Mouse (Mus musculus) cerebellum, adult 2 months (tissue): ENCODE measurements around the gene Rasgrp2. TPM values are rescaled to one million over a fixed set of nuclear protein-coding genes. Genes with fewer than 3 reads are reported as not detected.

Experiments
- DNase-seq, 2 experiments: peaks; one replicate each; pipeline ENCODE4 v3.0.0; 2021
- H3K27ac ChIP-seq: fragments of 200-500 bp; 2 replicates; pipeline ENCODE4 v1.5.1; 2012; ENCODE audit warnings: low read length, control low read depth, inconsistent platforms; ENCODE audit not compliant: insufficient read depth
- H3K27me3 ChIP-seq: fragments of 200-500 bp; 2 replicates; pipeline ENCODE4 v1.6.1; 2012; ENCODE audit warnings: inconsistent platforms, mild to moderate bottlenecking, low read length, moderate library complexity; ENCODE audit not compliant: control insufficient read depth, insufficient read depth
- H3K4me1 ChIP-seq: fragments of 200-500 bp; 2 replicates; pipeline ENCODE4 v1.6.1; 2011; ENCODE audit warnings: low read length; ENCODE audit not compliant: control insufficient read depth, insufficient read depth
- H3K4me3 ChIP-seq: fragments of 200-500 bp; replicated peaks from 2 replicates; pipeline ENCODE3; 2011; ENCODE audit warnings: mild to moderate bottlenecking, low read depth, low read length, control low read depth; ENCODE audit not compliant: insufficient read depth
- CTCF ChIP-seq: fragments of 200-500 bp; IDR thresholded peaks from 2 replicates; pipeline ENCODE4 v1.5.1; 2011; ENCODE audit warnings: low read depth, mild to moderate bottlenecking, control low read depth, low read length, moderate library complexity, borderline replicate concordance; ENCODE audit not compliant: insufficient read depth
- POLR2A ChIP-seq: fragments of 200-500 bp; IDR thresholded peaks from 2 replicates; pipeline ENCODE4 v1.6.1; 2011; ENCODE audit warnings: low read length, control low read depth, borderline replicate concordance; ENCODE audit not compliant: insufficient read depth
- WGBS: fragments of 180-500 bp; shearing (Covaris S2); methylation state at CpG from one replicate; pipeline ENCODE4 v1.1.7; 2018; 5-methylcytosine and 5-hydroxymethylcytosine counted together
- polyA plus RNA-seq: library from polyadenylated mRNA; depleted of rRNA; stranded (reverse); fragments of >200 nt; gene quantifications from 2 replicates; pipeline ENCODE4 v1.2.3, GENCODE M21; 2012

The Rasgrp2 gene
- polyA plus RNA-seq, 1 experiment: 90.1 TPM

DNA sequence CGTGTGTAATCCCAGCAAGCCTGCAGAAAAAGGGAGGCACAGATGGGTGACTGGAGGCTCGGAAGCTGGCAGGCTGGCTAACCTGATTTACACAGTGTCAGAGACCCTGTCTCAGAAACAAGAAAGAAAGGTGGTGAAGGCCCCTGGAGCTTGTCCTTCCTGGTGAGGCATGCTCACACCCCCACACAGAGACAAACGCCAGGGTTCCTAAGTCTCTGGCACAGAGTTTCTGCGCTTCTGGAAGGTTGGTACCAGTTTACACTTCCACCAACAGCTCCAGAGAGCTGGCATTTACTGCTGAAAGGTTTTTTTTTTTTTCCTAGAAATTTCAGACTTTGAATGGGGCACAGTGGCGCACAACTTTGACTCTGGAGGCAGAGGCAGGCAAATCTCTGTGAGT is 2.9 kb upstream of the Rasgrp2 start:
- H3K4me3 ChIP-seq: no peak overlapping the region
- H3K27me3 ChIP-seq: no peaks in the 10 kb centered on the region
- 57% methylated on average over 5 of the region's 5 CpGs for WGBS
- H3K4me1 ChIP-seq: peaks cover 5% of the 10 kb centered on the region; the same call in 1 of the 2 replicates
- H3K27ac ChIP-seq: no peak overlapping the region
- TF ChIP-seq CTCF (no peak), POLR2A (no peak)
- no peak for DNase-seq

- no peak overlapping the region for H3K4me3 ChIP-seq
- no peak for TF ChIP-seq CTCF
- H3K27ac ChIP-seq: no peak overlapping the region; the same call in 1 of the 2 replicates
- WGBS: 84% methylated on average over 22 of the region's 22 CpGs
- no peaks in the 10 kb centered on the region for H3K27me3 ChIP-seq
- DNase-seq: no peak
- peaks cover 5% of the 10 kb centered on the region; the same call in 1 of the 2 replicates for H3K4me1 ChIP-seq
Observed at GRCm38 (mm10) chr19:6397582-6398249, 1.4 kb upstream of the Rasgrp2 start.

DNA sequence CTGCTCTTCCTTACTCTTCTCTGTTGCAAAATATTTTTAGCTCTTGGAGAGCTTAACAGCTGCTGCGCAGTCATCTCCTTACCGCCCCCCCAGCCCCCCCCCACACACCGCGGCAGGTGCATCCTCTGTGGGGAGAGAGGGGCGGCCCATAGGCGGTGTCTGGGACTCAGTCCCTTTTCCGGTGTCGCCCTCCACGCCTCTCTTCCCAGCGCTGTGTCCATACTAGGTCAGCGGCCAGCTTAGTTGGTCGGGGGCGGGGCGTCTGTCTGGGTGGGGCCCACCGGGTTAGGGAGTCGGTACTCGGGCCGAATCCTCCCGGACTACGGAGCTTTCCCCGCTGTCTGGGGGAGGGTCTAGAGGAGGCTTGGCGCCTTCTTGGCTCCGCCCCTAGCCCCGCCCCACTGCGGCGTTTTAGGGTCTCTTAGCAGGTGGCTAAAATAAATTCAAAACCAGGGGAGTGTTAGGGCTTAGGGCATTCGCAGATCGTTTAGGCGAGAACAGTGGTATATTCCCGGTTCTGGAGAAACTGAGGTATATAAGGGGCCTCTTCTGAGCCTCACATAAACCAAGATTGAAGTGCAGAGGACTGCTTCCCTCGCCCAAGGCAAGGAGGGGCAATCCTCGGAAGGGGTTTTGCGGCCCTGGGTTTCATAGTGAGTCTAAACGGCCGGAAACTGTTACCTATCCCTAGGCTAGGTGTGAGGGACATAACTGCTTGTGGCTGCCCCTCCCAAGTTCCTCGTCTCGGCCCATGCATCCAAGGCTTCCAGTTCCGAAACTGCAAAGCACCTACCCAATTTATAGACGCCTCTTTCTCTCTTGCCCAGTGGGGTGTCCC is 474 bp upstream of the Rasgrp2 start:
- H3K27me3 ChIP-seq: no peaks in the 10 kb centered on the region
- peaks cover 5% of the 10 kb centered on the region; the same call in 1 of the 2 replicates for H3K4me1 ChIP-seq
- WGBS: 3% methylated on average over 39 of the region's 39 CpGs
- TF ChIP-seq CTCF: no peak
- no peak for TF ChIP-seq POLR2A
- DNase-seq: peak; percentile 62 to 67
- peak overlapping the region; percentile 60 for H3K4me3 ChIP-seq
- no peak overlapping the region for H3K27ac ChIP-seq

DNA sequence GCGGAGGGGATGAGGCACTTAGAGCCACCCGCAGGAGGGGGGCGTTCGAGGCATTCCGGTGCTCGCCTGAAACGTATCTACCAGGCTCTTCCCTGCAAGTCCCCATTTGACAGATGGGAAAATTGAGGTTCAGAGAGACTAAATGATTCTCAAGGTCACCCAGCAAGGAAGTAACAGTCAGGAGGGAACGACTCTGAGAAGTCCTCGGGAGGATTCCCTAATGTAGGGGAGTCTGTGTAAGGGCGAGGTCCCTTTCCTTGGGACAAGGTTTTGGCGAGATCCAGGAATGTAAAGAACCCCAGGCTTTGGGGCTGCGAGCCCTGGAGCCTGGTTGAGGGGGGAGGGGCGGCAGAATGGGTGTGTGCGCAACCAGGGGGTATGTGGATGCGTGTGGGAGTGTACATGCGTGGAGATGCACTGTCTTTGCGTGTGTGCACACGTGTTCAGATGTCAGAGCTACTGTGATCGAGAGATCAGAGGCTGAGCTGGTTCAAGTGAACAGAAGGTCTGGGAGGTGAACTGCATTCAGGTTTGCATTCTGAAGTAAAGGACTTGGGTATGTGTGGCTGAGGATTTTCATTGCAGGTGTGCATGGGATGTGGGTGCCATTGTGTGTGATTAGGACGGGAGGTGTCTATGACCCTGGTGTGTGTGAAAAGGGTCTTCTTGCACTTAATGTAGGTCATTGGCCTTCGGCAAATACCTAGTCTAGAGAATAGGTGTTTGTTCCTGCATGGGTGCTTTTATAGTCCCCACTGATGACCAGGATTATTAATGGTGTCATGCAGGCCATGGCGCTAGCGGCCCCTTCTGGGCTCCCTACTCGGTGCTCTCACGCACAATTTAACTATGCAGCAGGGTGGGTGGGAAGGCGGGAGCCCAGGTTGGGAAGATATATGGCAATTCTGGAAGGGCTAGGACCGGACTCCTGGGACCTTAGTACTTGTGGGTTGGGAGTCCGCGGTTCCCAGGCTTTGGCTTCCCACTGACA is 1.3 kb downstream of the Rasgrp2 start:
- TF ChIP-seq CTCF (no peak), POLR2A (no peak)
- H3K27ac ChIP-seq: no peak overlapping the region
- H3K4me1 ChIP-seq: peaks cover 5% of the 10 kb centered on the region; the same call in 1 of the 2 replicates
- peak; percentile 34 to 44 for DNase-seq
- H3K27me3 ChIP-seq: no peaks in the 10 kb centered on the region
- H3K4me3 ChIP-seq: peak overlapping the region; percentile 60
- 19% methylated on average over 29 of the region's 29 CpGs for WGBS

GRCm38 (mm10) chr19:6401131-6401815 is 2.1 kb downstream of the Rasgrp2 start:
- 2% methylated on average over 32 of the region's 32 CpGs for WGBS
- Histone ChIP-seq H3K27me3 (no peaks in the 10 kb centered on the region), H3K4me3 (peak overlapping the region; percentile 32), H3K27ac (no peak overlapping the region), H3K4me1 (peaks cover 5% of the 10 kb centered on the region; the same call in 1 of the 2 replicates)
- TF ChIP-seq POLR2A (no peak), CTCF (peak; percentile 65)
- peak; percentile 66 to 75 for DNase-seq

DNA sequence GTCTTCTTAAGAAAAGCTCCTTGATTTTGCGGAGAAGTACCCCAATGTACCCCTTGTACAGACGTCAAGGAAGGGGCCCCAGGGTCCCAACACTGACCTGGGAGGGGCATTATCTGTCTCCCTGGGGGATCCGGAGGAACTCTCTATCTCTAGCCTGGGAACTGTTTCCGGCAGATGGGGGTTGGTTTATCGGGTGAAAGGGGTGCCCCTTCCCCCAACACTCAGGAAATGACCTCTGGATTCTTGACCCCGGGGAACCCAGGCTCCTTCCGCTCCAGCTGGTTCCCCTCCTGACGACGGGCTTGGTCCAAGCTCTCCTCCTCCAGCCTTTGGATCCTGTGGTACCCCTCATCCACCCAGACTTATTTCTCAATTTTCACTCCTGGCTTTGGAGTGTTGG is 2.8 kb downstream of the Rasgrp2 start:
- Histone ChIP-seq H3K27me3 (no peaks in the 10 kb centered on the region), H3K27ac (no peak overlapping the region), H3K4me3 (no peak overlapping the region), H3K4me1 (peaks cover 5% of the 10 kb centered on the region; the same call in 1 of the 2 replicates)
- 40% methylated on average over 9 of the region's 9 CpGs for WGBS
- no peak for DNase-seq
- TF ChIP-seq POLR2A (no peak), CTCF (no peak)

GRCm38 (mm10) chr19:6403869-6404268 is 4.7 kb downstream of the Rasgrp2 start:
- DNase-seq: no peak
- Histone ChIP-seq H3K27me3 (no peaks in the 10 kb centered on the region), H3K4me1 (peaks cover 11% of the 10 kb centered on the region; the same call in 1 of the 2 replicates), H3K27ac (no peak overlapping the region), H3K4me3 (no peak overlapping the region)
- no peak for TF ChIP-seq POLR2A
- no peak for TF ChIP-seq CTCF
- 74% methylated on average over 10 of the region's 10 CpGs for WGBS
